Mouse (Mus musculus) erythroblast, embryonic 14.5 days (primary cell): Measurements from ENCODE around the gene Imp3. TPM values are rescaled to one million over a fixed set of nuclear protein-coding genes. Genes with fewer than 3 reads are reported as not detected.

Source experiments
- H3K27me3 ChIP-seq: 2 replicates; pipeline ENCODE4 v1.6.1; 2012; ENCODE audit warnings: inconsistent platforms; ENCODE audit not compliant: control insufficient read depth
- H3K36me3 ChIP-seq: 2 replicates; pipeline ENCODE4 v1.6.1; 2012; ENCODE audit warnings: mild to moderate bottlenecking, inconsistent platforms; ENCODE audit not compliant: control insufficient read depth
- H3K4me1 ChIP-seq: 2 replicates; pipeline ENCODE4 v1.6.1; 2012; ENCODE audit warnings: inconsistent platforms; ENCODE audit not compliant: control insufficient read depth
- H3K4me3 ChIP-seq: replicated peaks from 2 replicates; pipeline ENCODE3; 2012; ENCODE audit warnings: moderate library complexity, mild to moderate bottlenecking, inconsistent platforms
- H3K9me3 ChIP-seq: 2 replicates; pipeline ENCODE4 v1.6.1; 2012; ENCODE audit warnings: low read length, inconsistent platforms, mixed read lengths; ENCODE audit not compliant: control insufficient read depth
- GATA1 ChIP-seq: IDR thresholded peaks from 2 replicates; pipeline ENCODE4 v1.6.1; 2012; ENCODE audit warnings: low read length, inconsistent platforms, mixed read lengths
- polyA plus RNA-seq: library from polyadenylated mRNA; stranded (reverse); fragments of >175 nt; gene quantifications from 2 replicates; pipeline ENCODE4 v1.2.3, GENCODE M21; 2012

Imp3 gene
- polyA plus RNA-seq, 1 experiment: 5.7 TPM

- H3K4me1 ChIP-seq: peaks cover 4% of the 10 kb centered on the region
- TF ChIP-seq GATA1: no peak
- H3K4me3 ChIP-seq: no peak overlapping the region
- peaks cover 7% of the 10 kb centered on the region for H3K36me3 ChIP-seq
- H3K9me3 ChIP-seq: no peaks in the 10 kb centered on the region
- no peaks in the 10 kb centered on the region for H3K27me3 ChIP-seq
Measured at GRCm38 (mm10) chr9:56981502-56981901, 44.2 kb downstream of the Imp3 start.

Other genes with a start within 250 kb of the Imp3 start
- not detected in 2 replicates for gene Lingo1, start 141.0 kb upstream of the Imp3 start, polyA plus RNA-seq
- gene Odf3l1, start 72.8 kb upstream of the Imp3 start, polyA plus RNA-seq: not detected in 2 replicates
- not detected in 2 replicates for gene Cspg4, start 72.4 kb upstream of the Imp3 start, polyA plus RNA-seq
- gene Snx33, start 9.1 kb upstream of the Imp3 start, polyA plus RNA-seq: not detected in 2 replicates
- gene Snupn, start 13.4 kb downstream of the Imp3 start, polyA plus RNA-seq: 0.11 TPM in 1 of 2 replicates, not detected in the other
- gene Ptpn9, start 57.4 kb downstream of the Imp3 start, polyA plus RNA-seq: 0.21 and 0.24 TPM in 2 replicates
- gene Sin3a, start 134.6 kb downstream of the Imp3 start, polyA plus RNA-seq: 0.63 and 0.75 TPM in 2 replicates
- 4.7 and 5.2 TPM in 2 replicates for gene Man2c1, start 193.2 kb downstream of the Imp3 start, polyA plus RNA-seq
- gene Neil1, start 210.8 kb downstream of the Imp3 start, polyA plus RNA-seq: 0.10 and 0.19 TPM in 2 replicates
- 3.9 and 4.1 TPM in 2 replicates for gene Commd4, start 220.9 kb downstream of the Imp3 start, polyA plus RNA-seq